Mouse (Mus musculus) ES-E14 (cell line): Measurements from ENCODE around the gene Smarca2. TPM values are rescaled to one million over a fixed set of nuclear protein-coding genes. Genes with fewer than 3 reads are reported as not detected.

Experiments used
- DNase-seq: peaks from one replicate; pipeline ENCODE4 v3.0.0-alpha.2; 2013; ENCODE audit warnings: low read depth, low spot score
- H3K27ac ChIP-seq: 2 replicates; pipeline ENCODE4 v1.5.1; 2012; ENCODE audit warnings: low read depth, mild to moderate bottlenecking, low read length, moderate library complexity, mixed read lengths; ENCODE audit not compliant: poor library complexity, insufficient read depth, severe bottlenecking
- H3K36me3 ChIP-seq: 2 replicates; pipeline ENCODE4 v1.6.1; 2012; ENCODE audit warnings: mild to moderate bottlenecking, low read length, moderate library complexity, mixed read lengths; ENCODE audit not compliant: control insufficient read depth, poor library complexity, insufficient read depth, severe bottlenecking
- H3K4me1 ChIP-seq, 2 experiments: fragments of 150-350 bp in 1 of 2; sonication (generic) in 1 of 2; 2 replicates each; pipeline ENCODE4 v1.6.1; 2012; ENCODE audit warnings: low read length in 2 of 2, mild to moderate bottlenecking in 1 of 2, mixed read lengths in 1 of 2; ENCODE audit not compliant: control insufficient read depth in 2 of 2, insufficient read depth in 2 of 2, poor library complexity in 1 of 2
- H3K4me3 ChIP-seq, 2 experiments: fragments of 150-350 bp in 1 of 2; sonication (generic) in 1 of 2; 2 replicates each; pipeline ENCODE4 v1.5.1; 2012; ENCODE audit warnings: low read length in 2 of 2, low read depth in 1 of 2, mild to moderate bottlenecking in 1 of 2, mixed read lengths in 1 of 2; ENCODE audit not compliant: insufficient read depth in 1 of 2, poor library complexity in 1 of 2, severe bottlenecking in 1 of 2
- H3K9ac ChIP-seq: 2 replicates; pipeline ENCODE4 v1.6.1; 2012; ENCODE audit warnings: low read depth, mild to moderate bottlenecking, low read length, mixed read lengths; ENCODE audit not compliant: poor library complexity, insufficient read depth, severe bottlenecking
- H3K9me3 ChIP-seq: fragments of 150-350 bp; sonication (generic); 2 replicates; pipeline ENCODE4 v1.6.1; 2012; ENCODE audit warnings: low read depth, mild to moderate bottlenecking, low read length; ENCODE audit not compliant: control insufficient read depth, insufficient read depth
- CHD2 ChIP-seq: IDR thresholded peaks from 2 replicates; pipeline ENCODE4 v1.6.1; 2014; ENCODE audit warnings: mild to moderate bottlenecking, low read depth, low read length, inconsistent platforms
- HCFC1 ChIP-seq: IDR thresholded peaks from 2 replicates; pipeline ENCODE4 v1.6.1; 2012; ENCODE audit warnings: low read length, inconsistent platforms, borderline replicate concordance; ENCODE audit not compliant: insufficient read depth
- MAFK ChIP-seq: IDR thresholded peaks from 2 replicates; pipeline ENCODE4 v1.6.1; 2014; ENCODE audit warnings: mild to moderate bottlenecking, low read depth, low read length, inconsistent platforms; ENCODE audit not compliant: insufficient read depth
- ZC3H11A ChIP-seq: IDR thresholded peaks from 2 replicates; pipeline ENCODE4 v1.6.1; 2012; ENCODE audit warnings: low read depth, mild to moderate bottlenecking, inconsistent platforms, low read length, borderline replicate concordance
- ZNF384 ChIP-seq: IDR thresholded peaks from 2 replicates; pipeline ENCODE4 v1.6.1; 2012; ENCODE audit warnings: low read depth, low read length, inconsistent platforms
- in situ Hi-C, 2 experiments: fragments of 600-800 bp; cut with MboI; formaldehyde crosslinking; loops; one replicate each; pipeline ENCODE4 v1.15.1; 2025; ENCODE audit warnings: low sequenced_read_pairs in 2 of 2, inconsistent platforms in 1 of 2; ENCODE audit not compliant: unreplicated experiment in 2 of 2
- total RNA-seq: library from RNA; depleted of rRNA; stranded (reverse); fragments of 300-350 nt; gene quantifications from 2 replicates; pipeline ENCODE4 v1.2.3, GENCODE M21; 2012

Smarca2 gene
- total RNA-seq, 1 experiment, result 3.7 TPM

GRCm38 (mm10) chr19:26569461-26569860 is 35.4 kb upstream of the Smarca2 start:
- Histone ChIP-seq H3K9ac (no peak overlapping the region), H3K36me3 (no peaks in the 10 kb centered on the region), H3K27ac (no peak overlapping the region), H3K4me3 (no peak overlapping the region), H3K9me3 (no peaks in the 10 kb centered on the region), H3K4me1 (no peaks in the 10 kb centered on the region)
- in situ Hi-C loops, result no loop called here
- TF ChIP-seq HCFC1, result no peak
- no peak for TF ChIP-seq ZC3H11A
- TF ChIP-seq ZNF384, result no peak
- DNase-seq, result no peak

GRCm38 (mm10) chr19:26579645-26580044 is 25.2 kb upstream of the Smarca2 start:
- Histone ChIP-seq H3K27ac (no peak overlapping the region), H3K4me1 (no peaks in the 10 kb centered on the region), H3K9me3 (no peaks in the 10 kb centered on the region), H3K4me3 (no peak overlapping the region), H3K36me3 (no peaks in the 10 kb centered on the region), H3K9ac (no peak overlapping the region)
- DNase-seq, result no peak
- in situ Hi-C loops, result no loop called here
- no peak for TF ChIP-seq ZNF384
- no peak for TF ChIP-seq ZC3H11A
- TF ChIP-seq MAFK, result no peak
- no peak for TF ChIP-seq HCFC1
- no peak for TF ChIP-seq CHD2

- TF ChIP-seq CHD2 (no peak), MAFK (no peak)
- no peak overlapping the region for H3K9ac ChIP-seq
- no peaks in the 10 kb centered on the region for H3K9me3 ChIP-seq
- in situ Hi-C loops, result no loop called here
- H3K4me3 ChIP-seq, result no peak overlapping the region
- no peaks in the 10 kb centered on the region for H3K36me3 ChIP-seq
- no peak overlapping the region for H3K27ac ChIP-seq
- no peak for DNase-seq
- no peaks in the 10 kb centered on the region for H3K4me1 ChIP-seq
These were observed 24.8 kb upstream of the Smarca2 start for GRCm38 (mm10) chr19:26580061-26580460.

GRCm38 (mm10) chr19:26594661-26595060 is 10.2 kb upstream of the Smarca2 start:
- Histone ChIP-seq H3K4me3 (no peak overlapping the region), H3K9ac (no peak overlapping the region), H3K27ac (no peak overlapping the region), H3K36me3 (no peaks in the 10 kb centered on the region), H3K4me1 (no peaks in the 10 kb centered on the region), H3K9me3 (no peaks in the 10 kb centered on the region)
- DNase-seq, result no peak
- in situ Hi-C loops, result no loop called here
- TF ChIP-seq HCFC1, result no peak
- TF ChIP-seq ZNF384, result no peak
- TF ChIP-seq CHD2, result no peak
- TF ChIP-seq MAFK, result no peak
- TF ChIP-seq ZC3H11A, result no peak

- no peaks in the 10 kb centered on the region for H3K36me3 ChIP-seq
- TF ChIP-seq ZC3H11A (no peak), CHD2 (no peak), HCFC1 (no peak), ZNF384 (no peak), MAFK (no peak)
These were observed 3.4 kb upstream of the Smarca2 start for GRCm38 (mm10) chr19:26601459-26601858.

More at GRCm38 (mm10) chr19:26601459-26601858, 3.4 kb upstream of the Smarca2 start:
- Histone ChIP-seq H3K9me3 (no peaks in the 10 kb centered on the region), H3K4me3 (no peak overlapping the region), H3K27ac (no peak overlapping the region), H3K9ac (no peak overlapping the region), H3K4me1 (0 out of 4 replicates have a peak, but pooled peaks cover 0 to 2% of the 10 kb centered on the region in 2 experiments)
- in situ Hi-C loops, result loop anchor here (10.0 kb wide), 2 partner anchors 927 to 997 kb away; partner anchors contain the start of gene Dmrt2 (in 1 of the 2)
- no peak for DNase-seq
